Mouse (Mus musculus): ENCODE measurements around the gene Urad. TPM values are rescaled to one million over a fixed set of nuclear protein-coding genes. Genes with fewer than 3 reads are reported as not detected.

The Urad gene
- polyA plus RNA-seq, 1 experiment from 2014 or later, result not detected

GRCm38 (mm10) chr5:147306638-147307397 lies 15.4 kb downstream of the Urad start, which contains the start of gene Cdx2:
Gene Cdx2 (minus strand): TSS chr5:147307270.
- no peak for ATAC-seq (ENCODE audit: insufficient number of reproducible peaks, insufficient read depth, low FRiP score, low TSS enrichment, low read depth)

GRCm38 (mm10) chr5:147305856-147306637 lies 16.2 kb downstream of the Urad start:
- Histone ChIP-seq H3K9me3 (no peaks in the 10 kb centered on the region), H3K27me3 (peaks cover 100% of the 10 kb centered on the region), H3K4me2 (peak overlapping the region; percentile 38), H3K36me3 (no peaks in the 10 kb centered on the region), H3K4me1 (peaks cover 24% of the 10 kb centered on the region), H3K4me3 (peak overlapping the region; percentile 23; the same call in 1 of the 2 replicates), H3K27ac (no peak overlapping the region), H3K9ac (no peak overlapping the region)
- ATAC-seq (ENCODE audit: insufficient number of reproducible peaks, insufficient read depth, low FRiP score, low TSS enrichment, low read depth), result no peak
- under 1% methylated on average over 58 of the region's 58 CpGs for whole genome bisulfite sequencing

More at GRCm38 (mm10) chr5:147306638-147307397, 15.4 kb downstream of the Urad start, which contains the start of gene Cdx2:
- H3K36me3 ChIP-seq, result no peaks in the 10 kb centered on the region
- peak within 1 kb of the TSS; percentile 38 for H3K4me2 ChIP-seq
- peaks cover 24% of the 10 kb centered on the region for H3K4me1 ChIP-seq
- no peak within 1 kb of the TSS for H3K27ac ChIP-seq
- peaks cover 100% of the 10 kb centered on the region for H3K27me3 ChIP-seq
- H3K9me3 ChIP-seq, result no peaks in the 10 kb centered on the region
- no peak within 1 kb of the TSS for H3K9ac ChIP-seq
- WGBS, result under 1% methylated on average over 63 of the region's 63 CpGs
- H3K4me3 ChIP-seq, result peak within 1 kb of the TSS; percentile 23; the same call in 1 of the 2 replicates

- Histone ChIP-seq H3K9me3 (no peaks in the 10 kb centered on the region), H3K4me1 (peaks cover 24% of the 10 kb centered on the region), H3K4me3 (no peak overlapping the region), H3K36me3 (no peaks in the 10 kb centered on the region), H3K4me2 (no peak overlapping the region), H3K27me3 (peaks cover 100% of the 10 kb centered on the region), H3K27ac (no peak overlapping the region), H3K9ac (no peak overlapping the region)
- under 1% methylated on average over 16 of the region's 16 CpGs for WGBS
- ATAC-seq (ENCODE audit: insufficient number of reproducible peaks, insufficient read depth, low FRiP score, low TSS enrichment, low read depth), result no peak
These were observed 17.1 kb downstream of the Urad start for GRCm38 (mm10) chr5:147305166-147305565.

- no peak for ATAC-seq (ENCODE audit: insufficient number of reproducible peaks, insufficient read depth, low FRiP score, low TSS enrichment, low read depth)
- Histone ChIP-seq H3K27me3 (peaks cover 100% of the 10 kb centered on the region), H3K36me3 (no peaks in the 10 kb centered on the region), H3K4me1 (peaks cover 30% of the 10 kb centered on the region), H3K27ac (no peak overlapping the region), H3K4me2 (no peak overlapping the region), H3K4me3 (0 out of 2 replicates have a peak overlapping the region, but pooled peaks have one; percentile 9), H3K9ac (no peak overlapping the region), H3K9me3 (no peaks in the 10 kb centered on the region)
- under 1% methylated on average over 54 of the region's 54 CpGs for WGBS
These were observed 17.7 kb downstream of the Urad start for GRCm38 (mm10) chr5:147304276-147305155.

GRCm38 (mm10) chr5:147302746-147303400 lies 19.4 kb downstream of the Urad start:
- Histone ChIP-seq H3K9ac (no peak overlapping the region), H3K4me2 (no peak overlapping the region)
- 4% methylated on average over 13 of the region's 13 CpGs for WGBS

GRCm38 (mm10) chr5:147302141-147302540 lies 20.1 kb downstream of the Urad start:
- no peaks in the 10 kb centered on the region for H3K36me3 ChIP-seq
- WGBS, result 4% methylated on average over 8 of the region's 8 CpGs
- no peak overlapping the region for H3K4me3 ChIP-seq
- peaks cover 34% of the 10 kb centered on the region for H3K4me1 ChIP-seq
- no peak overlapping the region for H3K27ac ChIP-seq
- no peak for ATAC-seq (ENCODE audit: insufficient number of reproducible peaks, insufficient read depth, low FRiP score, low TSS enrichment, low read depth)
- no peaks in the 10 kb centered on the region for H3K9me3 ChIP-seq
- H3K4me2 ChIP-seq, result no peak overlapping the region
- H3K27me3 ChIP-seq, result peaks cover 100% of the 10 kb centered on the region
- H3K9ac ChIP-seq, result no peak overlapping the region

More at GRCm38 (mm10) chr5:147302746-147303400, 19.4 kb downstream of the Urad start:
- peaks cover 100% of the 10 kb centered on the region for H3K27me3 ChIP-seq
- H3K4me3 ChIP-seq, result no peak overlapping the region
- no peak for ATAC-seq (ENCODE audit: insufficient number of reproducible peaks, insufficient read depth, low FRiP score, low TSS enrichment, low read depth)
- H3K27ac ChIP-seq, result no peak overlapping the region
- no peaks in the 10 kb centered on the region for H3K36me3 ChIP-seq
- peaks cover 34% of the 10 kb centered on the region for H3K4me1 ChIP-seq
- no peaks in the 10 kb centered on the region for H3K9me3 ChIP-seq

- H3K36me3 ChIP-seq, result no peaks in the 10 kb centered on the region
- H3K4me2 ChIP-seq, result no peak overlapping the region
- ATAC-seq (ENCODE audit: insufficient number of reproducible peaks, insufficient read depth, low FRiP score, low TSS enrichment, low read depth), result no peak
- no peaks in the 10 kb centered on the region for H3K9me3 ChIP-seq
- 3% methylated on average over 10 of the region's 10 CpGs for WGBS
- peaks cover 100% of the 10 kb centered on the region for H3K27me3 ChIP-seq
- H3K9ac ChIP-seq, result no peak overlapping the region
- H3K4me3 ChIP-seq, result no peak overlapping the region
- H3K27ac ChIP-seq, result no peak overlapping the region
- H3K4me1 ChIP-seq, result peaks cover 30% of the 10 kb centered on the region
These were observed 20.5 kb downstream of the Urad start for GRCm38 (mm10) chr5:147301781-147302070.

- no peak for ATAC-seq (ENCODE audit: insufficient number of reproducible peaks, insufficient read depth, low FRiP score, low TSS enrichment, low read depth)
- no peaks in the 10 kb centered on the region for H3K36me3 ChIP-seq
- no peak overlapping the region for H3K4me3 ChIP-seq
- H3K9me3 ChIP-seq, result no peaks in the 10 kb centered on the region
- peaks cover 99% of the 10 kb centered on the region for H3K27me3 ChIP-seq
- no peak overlapping the region for H3K9ac ChIP-seq
- no peak overlapping the region for H3K27ac ChIP-seq
- WGBS, result under 1% methylated on average over 21 of the region's 21 CpGs
- peaks cover 24% of the 10 kb centered on the region for H3K4me1 ChIP-seq
- no peak overlapping the region for H3K4me2 ChIP-seq
These were observed 21.1 kb downstream of the Urad start for GRCm38 (mm10) chr5:147300917-147301780.

GRCm38 (mm10) chr5:147300001-147300363 lies 22.3 kb downstream of the Urad start:
- Histone ChIP-seq H3K27ac (no peak overlapping the region), H3K9me3 (no peaks in the 10 kb centered on the region), H3K4me1 (peaks cover 20% of the 10 kb centered on the region), H3K4me3 (peak overlapping the region; percentile 18; the same call in 1 of the 2 replicates), H3K9ac (no peak overlapping the region), H3K4me2 (peak overlapping the region; percentile 39; the same call in 1 of the 2 replicates), H3K36me3 (no peaks in the 10 kb centered on the region), H3K27me3 (peaks cover 98% of the 10 kb centered on the region)
- WGBS, result 4% methylated on average over 4 of the region's 4 CpGs
- ATAC-seq (ENCODE audit: insufficient number of reproducible peaks, insufficient read depth, low FRiP score, low TSS enrichment, low read depth), result no peak

Data from embryonic facial prominence, embryonic 13.5 days (tissue).